Comparison of ENCODE assay signal across 16 mouse cellular contexts in genomic region chr2:84640833-84641232, GRCm38 (mm10). TPM values are rescaled to one million over a fixed set of nuclear protein-coding genes. Genes with fewer than 3 reads are reported as not detected.
"Had no signal": no experiment of that assay in that cellular context is flagged by ENCODE, and none has a peak within 500 bp of the region (broad histone marks: within the 10 kb centered on the region; RNA-seq: fewer than 3 reads in every experiment).

No protein-coding gene starts in this region.

- ATAC-seq: midbrain, embryonic 13.5 days had no signal

- H3K27me3 ChIP-seq: kidney, embryonic 15.5 days; midbrain, embryonic 13.5 days; neural tube, embryonic 15.5 days had no signal

- DNase-seq: kidney, adult 2 months; kidney, postnatal 14 days; lung, adult 18-20 months; lung, postnatal 14 days; right cerebral cortex, adult 18-20 months; thymus, adult 18-20 months; thymus, postnatal 14 days had no signal

- H3K27ac ChIP-seq: kidney, embryonic 15.5 days; liver, embryonic 14.5 days; midbrain, embryonic 13.5 days; neural tube, embryonic 15.5 days had no signal

- H3K4me2 ChIP-seq: kidney, embryonic 15.5 days; midbrain, embryonic 13.5 days; neural tube, embryonic 15.5 days had no signal

- H3K36me3 ChIP-seq: neural tube, embryonic 15.5 days had no signal

- H3K4me3 ChIP-seq: kidney, embryonic 15.5 days; midbrain, embryonic 13.5 days; neural tube, embryonic 15.5 days had no signal

- H3K9me3 ChIP-seq: kidney, embryonic 15.5 days; midbrain, embryonic 13.5 days; neural tube, embryonic 15.5 days had no signal

- H3K9ac ChIP-seq: kidney, embryonic 15.5 days; liver, embryonic 14.5 days; midbrain, embryonic 13.5 days; neural tube, embryonic 15.5 days had no signal

RNA-seq across cellular contexts. Expression of gene Btbd18, which starts 18.0 kb away (rescaled TPM):
- polyA plus RNA-seq: large intestine, adult 2 months; liver, adult 2 months; liver, embryonic 14.5 days had no signal

RNA-seq across cellular contexts. Expression of gene Gm28635, which starts 37.0 kb away (rescaled TPM):
- polyA plus RNA-seq: kidney, adult 2 months; kidney, embryonic 15.5 days; large intestine, adult 2 months; limb, embryonic 11.5 days; liver, adult 2 months; midbrain, embryonic 13.5 days; midbrain, postnatal 0 days; neural tube, embryonic 11.5 days; neural tube, embryonic 15.5 days had no signal
